Mouse (Mus musculus) hematopoietic stem cell, adult 5-6 weeks (primary cell): ENCODE measurements at regions not wholly inside any gene's neighbourhood (a gene's known extent, or its start where the extent isn't known, plus 50 kb on each side); places are given as distances from the start of the nearest gene placed in this dataset.

Experiments
- ATAC-seq, 2 experiments: fragments of 125-278 bp in 1 of 2; replicated peaks in 1 of 2; 2 replicates each; pipeline ENCODE4 v1.8.0; 2016 to 2017; ENCODE audit warnings: inconsistent platforms in 2 of 2, mild to moderate bottlenecking in 2 of 2, moderate number of reproducible peaks in 2 of 2, low read depth in 1 of 2, moderate TSS enrichment in 1 of 2; ENCODE audit not compliant: low FRiP score in 2 of 2, poor library complexity in 2 of 2, severe bottlenecking in 2 of 2, insufficient read depth in 1 of 2, low TSS enrichment in 1 of 2

- peak in 1 of 2 experiments; percentile 32; a peak in 3 of 4 replicates for ATAC-seq
Measured at GRCm38 (mm10) chr1:29737062-29737461, 957.0 kb upstream of the Gm597 start.

- ATAC-seq = no peak
Measured at GRCm38 (mm10) chr1:29731930-29732329, 951.9 kb upstream of the Gm597 start.
